Mouse (Mus musculus) frontal cortex, postnatal 14 days (tissue): ENCODE results near the gene Gm20431.
"Not testable (repeated sequence)": the region's sequence is repeated elsewhere in the genome, so short reads cannot be mapped to it uniquely, and the experiment has no call there.

Experiments used
- DNase-seq, 2 experiments: peaks; one replicate each; pipeline ENCODE4 v3.0.0; 2022; ENCODE audit warnings: low spot score in 2 of 2

The Gm20431 gene

DNA sequence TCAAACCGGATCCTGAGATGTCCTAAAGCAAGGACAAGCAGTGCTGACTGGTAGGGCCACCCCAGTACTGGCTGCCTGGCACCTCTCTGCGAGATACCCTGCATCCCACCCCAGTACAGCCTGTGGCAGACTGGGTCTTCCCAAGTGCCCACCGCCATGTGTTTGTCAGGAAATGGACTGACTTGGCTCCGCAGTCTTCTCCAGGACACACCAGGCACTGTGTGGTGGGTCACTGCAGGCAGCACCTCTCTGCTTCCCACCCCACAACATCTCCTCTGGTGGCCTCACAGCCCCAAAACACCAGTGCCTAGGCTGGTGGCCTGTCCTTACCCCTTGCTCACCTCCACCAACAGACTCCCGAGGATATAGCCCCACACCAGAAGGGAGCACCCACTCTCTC is 30.9 kb downstream of the Gm20431 start:
- no peak for DNase-seq

DNA sequence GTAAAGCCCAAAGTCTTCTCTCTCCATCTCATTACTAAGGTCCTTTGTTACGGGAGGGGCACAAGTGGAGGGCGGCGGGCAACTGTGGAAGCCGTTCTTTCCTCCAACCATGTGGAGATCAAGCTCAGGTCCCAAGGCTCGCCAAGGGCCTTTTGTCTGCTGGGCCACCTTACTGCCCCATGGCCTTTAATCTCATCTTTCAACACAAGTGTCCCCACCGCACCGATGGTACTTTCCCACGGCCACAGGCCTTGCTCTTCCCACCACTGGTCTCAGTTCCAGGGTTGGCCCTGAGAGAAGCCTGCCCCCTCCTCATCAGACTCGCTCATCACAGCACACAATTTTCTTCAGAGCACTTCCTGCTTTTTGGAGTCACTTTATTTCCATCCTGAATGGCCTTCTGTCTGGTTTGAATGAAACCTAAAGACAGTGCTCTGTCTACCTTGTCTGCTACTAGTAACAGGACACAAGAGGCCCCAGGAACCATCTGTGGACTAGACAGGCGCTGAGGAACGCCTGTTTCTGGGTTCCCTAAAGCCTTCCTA is 31.6 kb downstream of the Gm20431 start:
- no peak for DNase-seq

DNA sequence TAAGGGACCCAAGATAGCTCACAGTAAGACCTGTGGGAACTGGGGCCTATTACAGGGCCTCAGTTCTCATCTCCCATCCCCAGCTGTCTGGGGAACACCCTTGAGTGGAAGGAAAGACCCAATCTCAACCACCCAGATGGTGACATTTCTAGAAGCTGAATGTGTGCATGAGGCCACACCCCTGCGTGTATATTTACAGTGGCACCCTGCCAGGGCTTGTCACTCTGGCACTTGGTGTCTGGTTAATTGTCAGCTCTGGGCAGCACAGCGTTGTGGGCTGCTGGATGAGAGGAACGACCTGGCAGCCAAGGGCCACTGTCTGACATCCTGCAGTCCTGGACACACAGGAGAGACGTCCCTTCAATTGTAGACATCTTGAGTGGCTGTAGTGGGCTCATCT is 32.4 kb downstream of the Gm20431 start:
- DNase-seq, result no peak

DNA sequence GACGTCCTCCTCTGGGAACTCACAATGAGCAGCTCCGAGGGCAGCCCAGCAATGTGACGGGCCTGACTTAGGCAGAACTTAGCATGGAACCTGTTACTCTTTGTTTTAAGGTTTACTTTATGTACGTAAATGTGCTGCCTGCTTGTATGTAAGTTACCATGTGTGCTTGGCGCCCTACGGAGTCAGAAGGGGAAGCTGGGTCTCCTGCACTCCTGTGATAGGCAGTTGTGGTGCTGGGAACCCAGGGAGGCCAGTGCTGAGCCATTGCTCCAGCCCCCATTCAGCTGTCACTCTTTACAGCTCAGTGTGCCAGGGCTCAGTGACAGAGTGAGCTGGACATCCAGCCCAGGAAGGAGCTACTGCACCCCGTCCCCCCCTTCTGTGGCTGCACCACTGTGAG is 34.3 kb downstream of the Gm20431 start:
- no peak for DNase-seq

DNA sequence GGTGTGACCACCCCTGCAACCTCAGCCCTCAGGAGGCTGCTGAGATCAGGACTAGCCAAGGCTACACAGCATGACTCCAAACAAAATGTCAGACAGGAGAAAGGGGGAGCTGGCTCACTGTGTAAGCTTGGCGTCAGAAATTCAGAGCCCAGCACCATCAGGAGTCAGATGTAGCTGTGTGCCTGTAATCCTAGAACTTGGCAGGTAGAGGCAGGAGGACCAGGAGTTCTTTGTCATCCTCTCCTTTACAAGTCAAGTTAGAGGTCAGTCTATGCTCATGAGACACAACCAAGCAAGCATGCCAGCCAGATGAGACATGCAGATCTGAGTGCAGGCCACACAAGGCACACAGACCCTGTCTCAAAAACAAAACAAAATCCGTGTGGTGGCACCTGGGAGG is 35.6 kb downstream of the Gm20431 start:
- no peak for DNase-seq

DNA sequence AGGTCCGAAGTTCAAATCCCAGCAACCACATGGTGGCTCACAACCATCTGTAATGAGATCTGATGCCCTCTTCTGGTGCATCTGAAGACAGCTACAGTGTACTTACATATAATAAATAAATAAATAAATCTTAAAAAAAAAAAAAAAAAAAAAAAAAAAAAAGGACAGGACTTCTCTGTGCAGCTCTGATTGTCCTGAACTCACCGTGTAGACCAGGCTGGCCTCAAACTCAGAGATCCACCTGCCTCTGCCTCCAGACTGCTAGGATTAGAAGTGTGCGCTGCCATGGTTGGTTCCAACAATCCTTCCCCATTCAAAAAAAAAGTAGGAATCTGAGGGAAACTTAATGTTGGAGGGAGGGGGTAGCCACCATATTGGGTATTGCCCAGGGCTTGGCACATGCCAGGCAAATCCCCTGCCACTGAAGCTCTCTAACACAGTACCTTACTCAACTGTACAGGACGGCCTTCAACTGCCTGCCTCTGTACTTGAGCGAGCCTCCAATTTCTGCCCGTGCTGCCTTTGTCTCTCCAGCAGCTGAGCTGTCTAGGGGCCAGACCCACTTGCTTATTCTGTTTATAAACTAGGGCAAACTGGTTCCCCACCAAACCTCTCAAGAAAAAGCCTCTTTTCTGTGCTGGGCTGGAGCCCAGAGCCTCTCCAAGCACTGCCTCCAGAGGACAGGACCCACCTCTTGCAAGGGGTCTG is 36.8 kb downstream of the Gm20431 start:
- DNase-seq, result no peak

DNA sequence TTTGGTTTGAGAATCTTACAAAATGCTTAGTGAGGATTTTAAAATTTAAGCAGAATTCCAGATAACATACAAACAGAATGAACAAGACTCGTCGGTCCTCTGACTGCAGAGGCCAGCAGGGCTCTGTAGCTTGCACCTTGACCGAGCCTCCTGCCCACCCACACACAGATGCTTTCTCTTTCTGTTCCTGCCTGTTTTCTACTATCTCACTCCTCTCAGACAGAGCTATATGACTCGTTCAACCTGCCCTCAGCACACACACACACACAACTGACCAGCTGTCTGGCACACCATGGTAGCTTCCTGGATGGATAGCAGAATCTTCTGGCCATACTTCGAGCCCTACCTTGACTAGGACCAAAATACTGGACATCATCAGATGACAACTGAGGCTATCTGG is 38.3 kb downstream of the Gm20431 start:
- no peak for DNase-seq

DNA sequence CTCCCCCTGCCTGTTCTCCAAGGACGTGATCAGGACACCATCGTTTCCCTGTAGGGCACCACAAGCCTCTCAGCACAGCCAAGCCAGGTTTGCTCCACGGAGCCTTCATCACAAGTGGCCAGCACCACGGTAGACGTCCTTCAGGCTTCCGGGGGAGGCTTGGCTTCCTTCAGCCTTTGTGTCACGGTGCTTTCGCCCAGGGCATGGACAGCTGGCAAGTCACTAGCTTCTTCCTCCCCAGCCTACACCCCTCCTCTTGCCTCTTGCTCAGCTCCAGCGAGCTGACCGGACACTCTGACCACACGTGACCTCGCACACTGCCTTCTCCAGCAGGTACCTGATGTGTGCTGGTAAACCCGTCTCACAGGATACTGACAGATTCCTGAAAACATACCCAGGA is 38.9 kb downstream of the Gm20431 start:
- no peak for DNase-seq

DNA sequence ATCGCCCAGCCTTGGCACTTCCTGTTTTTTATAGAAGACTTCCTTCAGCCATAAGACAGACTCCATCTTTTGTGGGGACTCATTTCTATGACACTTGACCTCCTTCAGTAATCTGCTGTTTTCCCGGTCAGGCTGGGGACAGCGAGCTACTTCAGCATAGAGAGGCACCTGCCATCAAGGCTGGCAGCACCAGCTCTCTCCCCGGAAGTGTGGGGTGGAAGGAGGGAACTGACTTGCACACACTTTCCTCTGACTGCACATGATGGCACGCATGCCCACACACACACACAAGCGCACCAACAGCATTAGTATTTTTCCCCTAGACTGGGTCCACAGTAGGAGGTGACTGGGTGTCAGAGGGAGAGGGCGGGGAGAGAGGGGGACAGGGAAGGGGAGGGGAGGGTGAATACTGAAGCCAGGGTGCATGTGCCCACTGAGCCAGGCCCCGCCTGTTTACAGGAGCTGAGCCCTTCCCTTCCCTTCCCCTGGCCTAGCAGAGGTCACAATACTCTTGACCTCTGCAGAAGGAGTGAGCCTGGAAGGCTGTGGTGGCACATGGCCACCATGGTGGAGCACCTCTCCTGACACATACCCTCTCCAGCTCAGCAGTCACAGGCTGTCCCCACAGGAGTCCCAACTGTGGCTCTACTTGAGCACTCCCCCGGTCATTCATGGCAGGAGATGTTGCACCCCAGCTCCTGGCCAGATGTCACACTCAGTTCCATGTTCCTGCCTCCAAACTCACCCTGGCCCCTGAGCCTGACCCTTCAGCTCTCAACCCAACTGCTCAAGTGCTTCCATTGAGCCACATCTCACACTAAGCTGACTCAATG is 39.8 kb downstream of the Gm20431 start:
- no peak for DNase-seq

DNA sequence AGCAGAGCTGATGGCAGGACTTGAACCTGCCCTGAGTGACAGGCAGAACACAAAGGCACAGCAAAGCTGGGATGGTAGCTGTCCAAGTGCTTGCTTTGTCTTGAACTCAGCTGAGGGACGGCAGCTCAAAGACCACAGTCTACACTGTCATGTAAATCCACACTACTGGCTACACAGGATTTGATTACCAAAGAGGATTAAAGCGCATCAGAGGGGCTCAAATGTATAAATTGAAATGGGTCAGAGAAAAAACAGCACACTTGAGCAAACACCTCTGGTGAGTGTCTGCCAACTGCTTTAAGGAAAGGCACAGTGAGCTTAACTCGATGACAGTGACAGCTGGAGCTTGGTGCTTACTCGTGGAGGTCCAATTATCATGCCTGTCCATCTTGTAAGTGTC is 43.8 kb downstream of the Gm20431 start:
- DNase-seq, result no peak

DNA sequence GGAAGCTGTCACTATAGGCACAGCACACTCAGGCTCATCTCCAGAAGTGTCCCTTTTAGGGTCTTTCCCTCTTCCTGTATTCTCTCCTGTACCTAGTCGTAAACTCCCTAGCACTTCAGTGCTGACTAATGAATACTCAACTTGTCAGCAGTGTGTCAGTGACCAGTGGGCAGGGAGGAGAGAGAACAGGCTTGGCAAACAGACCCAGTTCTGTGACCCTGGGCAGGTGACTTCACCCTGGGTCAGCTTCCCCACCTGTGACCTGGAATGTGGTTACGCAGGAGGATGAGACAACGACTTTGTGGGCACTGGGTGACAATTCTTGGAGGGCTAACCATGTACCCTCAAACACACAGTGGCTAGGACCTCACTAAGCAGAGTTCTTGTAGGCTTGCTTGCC is 44.3 kb downstream of the Gm20431 start:
- DNase-seq, result no peak

DNA sequence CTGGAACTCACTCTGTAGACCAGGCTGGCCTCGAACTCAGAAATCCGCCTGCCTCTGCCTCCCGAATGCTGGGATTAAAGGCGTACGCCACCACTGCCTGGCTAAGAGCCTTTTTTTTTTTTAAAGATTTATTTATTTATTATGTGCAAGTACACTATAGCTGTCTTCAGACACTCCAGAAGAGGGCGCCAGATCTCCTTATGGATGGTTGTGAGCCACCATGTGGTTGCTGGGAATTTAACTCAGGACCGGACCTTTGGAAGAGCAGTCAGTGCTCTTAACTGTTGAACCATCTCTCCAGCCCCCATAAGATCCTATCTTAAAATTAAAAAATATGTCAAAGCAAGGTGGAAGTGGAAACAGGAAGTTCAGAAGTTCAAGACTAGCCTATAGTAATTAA is 48.0 kb downstream of the Gm20431 start:
- DNase-seq, result not testable (repeated sequence)

DNA sequence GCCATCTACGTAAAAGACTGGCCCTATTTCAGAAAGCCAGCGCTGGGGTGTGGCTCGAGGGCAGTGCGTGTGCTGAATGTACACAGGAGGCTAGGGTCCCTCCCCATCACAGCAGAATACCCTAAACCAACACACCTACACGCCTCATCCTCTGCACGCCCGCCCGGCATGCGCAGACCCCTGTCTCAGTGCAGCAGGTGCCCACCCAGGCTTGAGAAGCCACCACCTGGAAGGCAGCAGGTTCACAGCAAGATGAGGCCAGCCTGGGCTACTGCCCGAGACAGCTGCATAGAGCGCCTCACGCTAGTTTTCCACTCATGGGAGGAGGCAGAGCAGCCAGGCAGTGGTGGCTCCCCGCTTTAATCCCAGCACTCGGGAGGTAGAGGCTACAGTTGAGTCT is 49.2 kb downstream of the Gm20431 start:
- no peak for DNase-seq

DNA sequence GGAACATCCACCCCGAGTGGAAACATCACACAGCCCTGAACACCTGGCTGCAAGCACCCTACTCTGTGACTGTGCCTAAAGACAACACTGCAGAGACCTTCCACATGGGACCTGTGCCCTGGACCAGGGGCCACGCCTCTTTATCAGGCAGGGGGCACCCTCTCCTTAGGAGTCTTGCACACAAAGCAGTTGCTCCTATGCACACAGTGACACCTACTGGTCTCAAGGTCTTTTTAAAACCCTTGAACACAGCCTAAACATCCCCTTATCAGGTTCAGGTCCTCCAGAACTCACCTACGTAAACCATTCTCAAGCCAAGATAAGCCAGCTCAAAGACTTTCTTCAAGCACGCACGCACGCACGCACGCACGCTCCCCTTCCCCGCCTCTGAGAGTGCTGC is 50.0 kb downstream of the Gm20431 start:
- no peak for DNase-seq

DNA sequence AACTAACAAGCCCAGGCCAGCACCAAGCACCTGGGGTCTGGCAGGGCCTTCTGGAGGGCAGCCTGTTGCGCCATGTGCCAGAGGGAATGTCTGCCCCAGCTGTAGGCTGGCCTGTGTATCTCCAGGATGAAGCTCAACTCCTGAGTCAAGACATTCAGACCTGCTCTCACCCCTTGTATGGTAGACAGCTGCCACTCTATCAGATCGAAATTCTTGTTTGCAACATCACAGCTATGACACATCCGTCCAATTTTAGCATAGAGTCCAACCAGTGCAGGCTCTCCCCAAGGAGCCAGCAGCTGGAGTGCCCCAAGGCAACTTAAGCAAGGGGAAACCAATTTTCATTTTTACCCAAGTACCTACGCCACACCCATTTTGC is 54.6 kb downstream of the Gm20431 start:
- no peak for DNase-seq

DNA sequence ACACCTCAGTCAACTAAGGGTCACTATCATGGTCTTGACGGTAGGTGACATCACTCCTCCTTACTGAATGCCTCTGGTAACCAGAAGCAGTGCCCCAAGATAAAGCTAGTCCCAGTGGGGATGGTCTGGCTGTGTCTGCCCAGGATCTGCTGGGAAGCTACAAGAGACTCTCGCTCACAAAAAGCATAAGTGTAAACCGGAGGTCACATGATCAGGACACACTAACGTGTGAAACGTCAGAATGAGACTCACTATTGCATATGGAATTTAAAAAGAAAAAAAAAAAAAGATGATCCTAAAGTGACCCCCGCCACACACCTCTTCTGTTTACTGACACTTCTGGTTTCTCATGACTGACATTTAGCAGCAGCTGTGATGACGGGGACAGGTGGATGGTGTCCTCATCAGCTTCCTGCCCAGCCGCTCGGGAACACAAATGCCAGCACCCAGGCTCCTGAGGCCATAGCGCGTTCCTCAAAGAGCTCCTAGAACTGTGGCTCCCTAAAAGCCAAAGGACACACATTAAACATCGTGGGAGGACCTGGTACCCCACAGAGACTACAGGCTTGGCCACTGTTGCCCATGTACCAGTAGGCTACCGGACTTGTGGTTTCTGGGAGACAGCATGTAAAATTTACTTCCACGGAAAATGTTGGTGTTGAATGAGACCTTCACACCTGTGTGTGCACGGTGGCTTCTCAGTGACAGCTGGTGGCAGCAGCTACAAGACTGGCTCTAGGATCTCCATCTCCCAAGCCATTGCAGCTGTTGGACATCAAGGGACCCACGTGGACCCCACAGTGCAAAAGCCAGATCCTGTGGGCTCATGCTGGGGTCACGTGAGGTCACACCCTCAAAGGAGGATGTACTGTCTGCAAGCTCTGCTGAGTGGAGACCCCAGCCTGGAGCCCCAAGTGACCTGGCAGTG is 55.2 kb downstream of the Gm20431 start:
- no peak for DNase-seq

DNA sequence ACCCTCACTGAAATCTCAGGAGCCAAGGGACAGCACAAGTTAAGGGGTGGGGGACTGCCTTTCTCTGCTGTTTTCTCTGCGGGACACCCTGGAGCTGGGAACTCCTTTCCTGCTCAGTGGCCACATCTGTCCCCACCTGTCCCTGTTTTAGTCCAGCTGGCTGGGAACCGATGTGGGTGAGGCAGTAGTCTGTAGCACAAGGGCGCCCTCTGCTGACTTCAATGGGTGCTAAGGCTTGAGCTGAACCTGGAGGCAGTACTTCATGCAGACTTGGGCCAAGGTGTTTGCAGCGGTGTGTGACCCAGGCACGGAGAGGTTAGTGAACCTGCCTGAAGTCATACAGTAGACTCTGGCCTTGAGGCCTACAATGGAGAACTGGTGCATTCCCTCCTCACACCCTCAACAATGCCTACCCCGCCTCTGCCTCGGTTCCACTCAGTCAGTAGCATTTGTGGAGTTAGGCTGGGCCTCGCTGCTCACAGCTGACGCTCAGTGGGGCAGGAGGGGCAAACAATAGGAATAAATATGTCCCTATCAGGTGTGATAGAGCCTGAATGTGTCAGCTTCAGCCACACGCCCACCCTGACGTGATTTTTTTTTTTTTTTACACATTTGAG is 56.0 kb downstream of the Gm20431 start:
- DNase-seq, result peak; percentile 67 to 86

DNA sequence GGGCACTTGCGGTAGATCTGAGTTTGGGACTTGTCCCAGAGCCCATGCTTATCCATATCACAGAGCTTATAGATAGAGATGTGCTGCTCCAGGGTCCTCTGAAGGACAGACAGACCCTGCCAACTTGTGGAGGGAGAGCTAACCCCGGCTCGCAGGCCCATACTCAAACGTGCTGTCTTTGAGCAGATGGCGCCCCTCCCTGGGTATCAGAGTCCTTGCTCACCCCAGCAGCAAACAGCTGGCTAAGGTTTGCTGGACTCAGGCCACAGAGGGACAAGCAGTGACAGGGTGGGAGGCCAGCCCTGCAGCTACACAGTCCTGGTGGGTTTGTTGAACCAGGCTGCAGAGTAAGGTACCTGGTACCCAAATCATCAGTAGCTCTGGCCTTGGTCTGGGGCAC is 58.3 kb downstream of the Gm20431 start:
- no peak for DNase-seq

DNA sequence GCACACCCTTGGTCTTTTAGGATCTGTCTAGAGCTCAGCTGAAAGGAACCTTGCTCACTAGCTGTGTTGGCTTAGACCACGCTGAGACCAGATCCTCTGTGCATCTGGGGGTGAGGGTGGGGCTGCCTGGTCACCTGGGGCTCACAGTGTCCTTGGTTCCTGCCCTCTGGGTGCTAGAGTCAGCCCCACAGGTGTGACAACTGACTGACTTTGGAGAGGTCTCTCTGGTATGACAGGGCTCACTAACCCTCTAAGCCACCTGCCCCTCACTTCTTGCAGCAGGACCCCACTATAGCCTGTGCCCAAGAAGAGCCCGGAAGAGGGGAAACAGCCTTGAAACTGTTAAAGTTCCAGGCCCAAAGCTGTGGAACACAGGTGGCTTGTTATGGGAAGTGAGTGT is 58.9 kb downstream of the Gm20431 start:
- DNase-seq, result no peak

DNA sequence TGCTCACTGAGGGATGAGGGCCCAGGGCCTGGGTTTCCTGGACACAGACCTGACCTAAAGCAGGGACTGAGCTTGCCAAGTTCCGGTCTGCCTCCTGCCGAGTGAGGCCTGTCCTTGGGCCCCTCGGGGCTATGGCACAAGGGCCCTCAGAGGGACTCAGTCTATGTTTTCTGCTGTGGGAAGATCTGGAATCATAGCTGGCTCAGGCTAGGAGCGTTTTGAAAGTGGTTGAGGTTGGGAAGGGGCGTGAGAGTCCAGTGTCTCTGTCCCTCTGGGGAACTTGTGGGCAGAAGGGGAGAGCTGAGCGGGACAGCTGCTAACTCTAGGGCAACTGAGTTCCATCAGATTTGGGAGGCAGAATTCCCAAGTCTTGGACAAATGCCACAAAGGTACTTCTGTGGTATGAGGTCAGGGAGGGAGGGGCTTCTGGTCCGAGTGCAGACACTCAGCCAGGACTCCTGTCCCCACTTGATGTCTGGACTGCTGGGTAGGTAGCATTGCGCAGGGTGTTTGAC is 60.8 kb downstream of the Gm20431 start:
- DNase-seq, result no peak

DNA sequence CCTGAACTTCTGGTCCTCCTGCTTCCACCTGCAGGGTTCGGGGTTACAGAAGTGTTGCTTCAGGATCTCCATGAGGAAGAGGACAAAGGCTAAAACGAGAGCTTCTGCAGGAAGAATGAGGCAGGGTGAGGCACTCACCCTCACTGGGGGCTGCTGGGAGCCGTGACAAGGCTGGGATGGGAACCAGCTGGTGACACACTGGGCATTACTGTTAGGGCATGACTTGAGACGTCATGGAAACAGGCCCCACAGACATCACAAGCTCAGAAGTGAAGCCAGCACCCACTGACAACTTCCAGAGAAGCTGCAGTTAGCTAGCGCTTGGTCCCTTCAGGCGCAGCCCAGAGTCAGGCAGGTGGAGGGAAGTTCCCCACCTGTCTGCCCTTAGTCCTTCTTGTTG is 61.4 kb downstream of the Gm20431 start:
- no peak for DNase-seq
